Mouse (Mus musculus) heart, embryonic 13.5 days (tissue): ENCODE data around the gene Jaml. TPM values are rescaled to one million over a fixed set of nuclear protein-coding genes. Genes with fewer than 3 reads are reported as not detected.
A peak's percentile ranks its signal among the peaks of the same experiment; 100 is the strongest.

ENCODE experiments used
- ATAC-seq: fragments of 200-750 bp; cut with Nextera tagmentation; 2 replicates; pipeline ENCODE4 v1.8.0; 2017; ENCODE audit warnings: moderate TSS enrichment; ENCODE audit not compliant: insufficient number of reproducible peaks, low FRiP score, low TSS enrichment; ENCODE audit errors: extremely low read depth
- H3K27ac ChIP-seq: fragments of 300-500 bp; sonication (generic); replicated peaks from 2 replicates; pipeline ENCODE4 v1.5.1; 2015; ENCODE audit warnings: moderate library complexity, mild to moderate bottlenecking, inconsistent platforms
- H3K27me3 ChIP-seq: fragments of 300-500 bp; sonication (generic); replicated peaks from 2 replicates; pipeline ENCODE4 v1.6.1; 2015; ENCODE audit warnings: mild to moderate bottlenecking, inconsistent platforms
- H3K36me3 ChIP-seq: fragments of 300-500 bp; sonication (generic); 2 replicates; pipeline ENCODE4 v1.6.1; 2015; ENCODE audit warnings: mild to moderate bottlenecking, inconsistent platforms
- H3K4me1 ChIP-seq: fragments of 300-500 bp; sonication (generic); 2 replicates; pipeline ENCODE4 v1.6.1; 2015; ENCODE audit warnings: inconsistent platforms
- H3K4me2 ChIP-seq: fragments of 300-500 bp; sonication (generic); 2 replicates; pipeline ENCODE4 v1.6.1; 2015; ENCODE audit warnings: inconsistent platforms, mild to moderate bottlenecking, moderate library complexity
- H3K4me3 ChIP-seq: fragments of 300-500 bp; sonication (generic); 2 replicates; pipeline ENCODE4 v1.5.1; 2015; ENCODE audit warnings: moderate library complexity, mild to moderate bottlenecking, inconsistent platforms
- H3K9ac ChIP-seq: fragments of 300-500 bp; sonication (generic); 2 replicates; pipeline ENCODE4 v1.6.1; 2015; ENCODE audit warnings: inconsistent platforms, mild to moderate bottlenecking, moderate library complexity
- H3K9me3 ChIP-seq: fragments of 300-500 bp; sonication (generic); 2 replicates; pipeline ENCODE4 v1.6.1; 2016; ENCODE audit warnings: inconsistent platforms
- WGBS: fragments of 180-500 bp; shearing (Covaris S2); methylation state at CpG from one replicate; pipeline ENCODE4 v1.1.7; 2015; ENCODE audit warnings: mixed read lengths; 5-methylcytosine and 5-hydroxymethylcytosine counted together
- polyA plus RNA-seq: library from polyadenylated mRNA; unstranded; fragments of >200 nt; fragmentation: Nextera tagmentation; extraction: Ambion mirVana; gene quantifications from 2 replicates; pipeline ENCODE4 v1.2.1, GENCODE M21; 2015

Jaml gene
- polyA plus RNA-seq, 1 experiment from 2014 or later: 0.17 TPM

GRCm38 (mm10) chr9:45105596-45106374 lies 26.8 kb downstream of the Jaml start:
- H3K4me1 ChIP-seq: peaks cover 17% of the 10 kb centered on the region
- H3K27ac ChIP-seq: no peak overlapping the region
- no peak overlapping the region for H3K4me3 ChIP-seq
- 77% methylated on average over 2 of the region's 2 CpGs for WGBS
- H3K4me2 ChIP-seq: no peak overlapping the region
- H3K9ac ChIP-seq: no peak overlapping the region
- H3K9me3 ChIP-seq: no peaks in the 10 kb centered on the region
- H3K36me3 ChIP-seq: no peaks in the 10 kb centered on the region
- H3K27me3 ChIP-seq: 0 out of 2 replicates have a peak, but pooled peaks cover 3% of the 10 kb centered on the region
- no peak for ATAC-seq

- peaks cover 28% of the 10 kb centered on the region for H3K27me3 ChIP-seq
- no peaks in the 10 kb centered on the region for H3K36me3 ChIP-seq
- peaks cover 11% of the 10 kb centered on the region for H3K4me1 ChIP-seq
- no peaks in the 10 kb centered on the region for H3K9me3 ChIP-seq
- peak overlapping the region; percentile 66 for H3K4me2 ChIP-seq
- ATAC-seq: peak; percentile 27; the same call in 1 of the 2 replicates
- 4% methylated on average over 14 of the region's 14 CpGs for WGBS
- H3K27ac ChIP-seq: no peak overlapping the region
- H3K9ac ChIP-seq: peak overlapping the region; percentile 64; the same call in 1 of the 2 replicates
- H3K4me3 ChIP-seq: peak overlapping the region; percentile 47
Measured at GRCm38 (mm10) chr9:45115706-45116105, 36.7 kb downstream of the Jaml start.

GRCm38 (mm10) chr9:45116819-45117218 lies 37.8 kb downstream of the Jaml start:
- no peak for ATAC-seq
- Histone ChIP-seq H3K9ac (no peak overlapping the region), H3K27ac (no peak overlapping the region), H3K4me2 (no peak overlapping the region), H3K4me3 (no peak overlapping the region), H3K9me3 (no peaks in the 10 kb centered on the region), H3K27me3 (peaks cover 35% of the 10 kb centered on the region), H3K36me3 (no peaks in the 10 kb centered on the region), H3K4me1 (peaks cover 12% of the 10 kb centered on the region)
- 65% methylated on average over 9 of the region's 9 CpGs for WGBS

GRCm38 (mm10) chr9:45117741-45118431 lies 38.9 kb downstream of the Jaml start, which contains the start of gene Scn2b:
Gene Scn2b, plus strand, starts transcription at chr9:45117782.
- 2% methylated on average over 13 of the region's 13 CpGs for WGBS
- Histone ChIP-seq H3K4me3 (peak within 1 kb of the TSS; percentile 73), H3K27ac (peak within 1 kb of the TSS; percentile 75), H3K9me3 (no peaks in the 10 kb centered on the region), H3K4me2 (peak within 1 kb of the TSS; percentile 75), H3K36me3 (no peaks in the 10 kb centered on the region), H3K9ac (peak within 1 kb of the TSS; percentile 87), H3K4me1 (peaks cover 21% of the 10 kb centered on the region), H3K27me3 (peaks cover 31% of the 10 kb centered on the region)
- ATAC-seq: no peak

GRCm38 (mm10) chr9:45118552-45118951 lies 39.6 kb downstream of the Jaml start:
- H3K9ac ChIP-seq: peak overlapping the region; percentile 87
- H3K36me3 ChIP-seq: no peaks in the 10 kb centered on the region
- no peak overlapping the region for H3K27ac ChIP-seq
- peak overlapping the region; percentile 73 for H3K4me3 ChIP-seq
- ATAC-seq: no peak
- H3K4me1 ChIP-seq: peaks cover 21% of the 10 kb centered on the region
- H3K27me3 ChIP-seq: peaks cover 31% of the 10 kb centered on the region
- H3K4me2 ChIP-seq: peak overlapping the region; percentile 75
- no peaks in the 10 kb centered on the region for H3K9me3 ChIP-seq
- 24% methylated on average over 10 of the region's 10 CpGs for WGBS

- WGBS: 86% methylated on average over 8 of the region's 8 CpGs
- Histone ChIP-seq H3K27me3 (peaks cover 27% of the 10 kb centered on the region), H3K4me3 (no peak overlapping the region), H3K4me2 (peak overlapping the region; percentile 75), H3K4me1 (peaks cover 21% of the 10 kb centered on the region), H3K9me3 (no peaks in the 10 kb centered on the region), H3K36me3 (no peaks in the 10 kb centered on the region), H3K27ac (no peak overlapping the region), H3K9ac (no peak overlapping the region)
- ATAC-seq: no peak
Measured at GRCm38 (mm10) chr9:45119316-45119953, 40.5 kb downstream of the Jaml start.

- no peak overlapping the region for H3K4me2 ChIP-seq
- H3K9ac ChIP-seq: no peak overlapping the region
- no peak overlapping the region for H3K4me3 ChIP-seq
- no peak overlapping the region for H3K27ac ChIP-seq
- H3K9me3 ChIP-seq: no peaks in the 10 kb centered on the region
- ATAC-seq: no peak
- peaks cover 21% of the 10 kb centered on the region for H3K4me1 ChIP-seq
- 78% methylated on average over 14 of the region's 14 CpGs for WGBS
- no peaks in the 10 kb centered on the region for H3K36me3 ChIP-seq
- peaks cover 25% of the 10 kb centered on the region for H3K27me3 ChIP-seq
Measured at GRCm38 (mm10) chr9:45119954-45120530, 41.1 kb downstream of the Jaml start.

GRCm38 (mm10) chr9:45120567-45120966 lies 41.6 kb downstream of the Jaml start:
- H3K27ac ChIP-seq: no peak overlapping the region
- 82% methylated on average over 6 of the region's 6 CpGs for WGBS
- H3K4me1 ChIP-seq: peaks cover 21% of the 10 kb centered on the region
- no peak overlapping the region for H3K4me3 ChIP-seq
- peaks cover 21% of the 10 kb centered on the region for H3K27me3 ChIP-seq
- ATAC-seq: no peak
- no peak overlapping the region for H3K4me2 ChIP-seq
- no peak overlapping the region for H3K9ac ChIP-seq
- no peaks in the 10 kb centered on the region for H3K9me3 ChIP-seq
- 0 out of 2 replicates have a peak, but pooled peaks cover 3% of the 10 kb centered on the region for H3K36me3 ChIP-seq

- WGBS: 54% methylated on average over 6 of the region's 6 CpGs
- Histone ChIP-seq H3K27ac (no peak overlapping the region), H3K27me3 (peaks cover 23% of the 10 kb centered on the region), H3K4me1 (peaks cover 21% of the 10 kb centered on the region), H3K9ac (no peak overlapping the region), H3K4me2 (no peak overlapping the region), H3K4me3 (no peak overlapping the region), H3K36me3 (0 out of 2 replicates have a peak, but pooled peaks cover 7% of the 10 kb centered on the region), H3K9me3 (no peaks in the 10 kb centered on the region)
- ATAC-seq: no peak
Measured at GRCm38 (mm10) chr9:45121001-45121400, 42.0 kb downstream of the Jaml start.

- Histone ChIP-seq H3K9ac (peak overlapping the region; percentile 61), H3K9me3 (no peaks in the 10 kb centered on the region), H3K27ac (no peak overlapping the region), H3K4me1 (peaks cover 21% of the 10 kb centered on the region), H3K27me3 (peaks cover 27% of the 10 kb centered on the region), H3K4me3 (peak overlapping the region; percentile 31), H3K36me3 (0 out of 2 replicates have a peak, but pooled peaks cover 8% of the 10 kb centered on the region), H3K4me2 (peak overlapping the region; percentile 70)
- ATAC-seq: no peak
- WGBS: 3% methylated on average over 10 of the region's 10 CpGs
Measured at GRCm38 (mm10) chr9:45121769-45122168, 42.8 kb downstream of the Jaml start.
